Mouse (Mus musculus): Measurements from ENCODE around the gene Antxrl.

Antxrl gene

DNA sequence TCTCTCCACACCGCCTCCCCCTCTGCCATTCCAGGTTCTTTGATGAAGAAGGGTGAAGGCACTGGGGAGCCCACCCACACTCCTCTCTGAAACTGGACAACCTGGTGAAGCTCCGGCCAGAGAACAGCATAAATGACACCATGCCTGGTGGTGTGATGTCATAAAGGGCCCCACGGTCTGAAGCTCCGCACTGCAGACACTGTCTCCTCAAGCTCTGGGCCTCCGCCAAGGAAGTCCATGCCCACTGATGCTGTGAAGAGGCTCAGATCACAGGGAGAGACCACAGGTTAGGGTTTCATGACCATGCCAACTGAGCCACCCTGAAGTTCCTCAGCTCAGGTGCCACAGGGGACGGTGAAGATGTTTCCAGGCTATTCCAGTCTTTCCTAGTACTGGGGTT lies at the start of gene Antxrl:
Gene Antxrl, plus strand, starts transcription at position 192 of the 400 bp plus-strand sequence.
- no peak for DNase-seq (ENCODE audit: low spot score)

DNA sequence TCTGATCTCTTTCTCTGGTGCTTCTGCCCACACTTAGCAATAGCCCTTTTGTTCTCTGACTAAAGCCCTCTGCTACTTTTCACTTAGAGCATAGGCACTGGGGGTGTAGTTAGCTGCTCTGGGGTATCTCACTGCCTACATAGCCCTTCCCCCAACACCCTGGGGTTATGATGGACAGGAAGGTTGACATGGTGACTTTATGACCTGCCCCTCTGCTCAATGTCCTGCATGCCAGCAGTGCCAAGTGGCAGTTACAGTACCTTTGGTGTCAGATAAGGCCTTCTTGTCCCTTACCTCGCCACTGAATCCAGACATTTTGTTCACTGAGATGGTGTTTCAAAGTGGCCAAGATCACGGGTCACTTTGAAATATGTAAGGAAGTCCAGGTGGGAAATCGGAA lies 37.4 kb upstream of the Antxrl start, which contains the start of gene Gm30083:
Gene Gm30083, minus strand, starts transcription at position 120 of the 400 bp plus-strand sequence.
- DNase-seq (ENCODE audit: low spot score): no peak

DNA sequence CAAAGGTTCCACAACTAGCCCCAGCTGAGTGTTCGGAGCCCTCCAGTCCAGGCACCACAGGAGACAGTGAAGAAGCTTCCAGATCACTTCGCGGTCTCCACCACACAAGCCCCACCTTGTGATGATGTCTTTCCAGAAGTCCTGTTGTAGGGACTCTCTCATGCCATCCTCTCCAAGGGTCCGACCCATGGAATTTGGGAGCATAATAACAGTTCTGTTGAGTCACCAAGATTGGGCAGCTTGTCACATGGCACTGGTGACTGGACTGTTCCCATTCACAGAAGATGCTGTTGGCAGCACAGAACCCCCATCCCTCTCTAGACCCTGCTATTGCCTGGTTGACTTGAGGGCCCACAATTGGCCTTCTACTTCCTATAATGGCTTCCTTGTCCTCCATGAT lies 36.1 kb upstream of the Antxrl start, which contains the start of gene Gm5460:
Gene Gm5460, plus strand, starts transcription at position 378 of the 400 bp plus-strand sequence.
- DNase-seq (ENCODE audit: low spot score): no peak

DNA sequence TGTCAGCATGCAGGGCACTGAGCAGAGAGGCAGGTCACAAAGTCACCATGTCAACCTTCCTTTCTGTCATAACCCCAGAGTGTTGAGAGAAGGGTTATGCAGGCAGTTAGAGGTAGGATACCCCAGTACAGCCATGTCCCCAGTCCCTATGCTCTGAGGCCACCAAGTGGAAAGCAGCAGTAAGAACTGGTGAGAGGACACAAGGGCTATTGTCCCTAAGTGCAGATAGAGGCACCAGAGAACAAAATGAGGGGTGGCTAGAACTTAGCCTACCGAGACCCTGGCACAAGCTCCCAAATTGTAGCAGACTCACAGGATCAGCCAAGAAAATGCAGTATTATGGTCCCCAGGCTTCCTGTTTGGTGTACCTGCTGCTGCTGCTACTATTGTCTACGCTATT lies 35.6 kb upstream of the Antxrl start:
- no peak for DNase-seq (ENCODE audit: low spot score)

DNA sequence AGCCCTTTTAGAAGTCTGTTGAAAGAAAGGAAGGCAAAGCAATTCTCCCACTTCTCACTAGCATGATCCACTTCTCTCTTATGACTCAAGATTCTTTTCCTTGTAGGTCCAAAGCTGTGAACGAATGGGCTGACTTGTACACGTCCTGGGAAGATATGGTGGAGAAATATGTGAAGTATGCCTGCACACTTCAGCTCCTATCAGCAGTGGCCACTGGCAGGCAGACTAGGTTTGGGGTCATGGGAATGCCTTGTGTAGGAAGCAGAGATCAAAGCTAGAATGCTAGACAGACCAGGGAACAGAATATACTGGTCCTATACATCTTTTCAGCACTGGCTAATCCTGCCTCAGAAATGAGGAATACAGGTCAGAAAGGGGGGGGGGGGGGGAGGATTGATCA lies 25.8 kb upstream of the Antxrl start:
- no peak for DNase-seq (ENCODE audit: low spot score)

DNA sequence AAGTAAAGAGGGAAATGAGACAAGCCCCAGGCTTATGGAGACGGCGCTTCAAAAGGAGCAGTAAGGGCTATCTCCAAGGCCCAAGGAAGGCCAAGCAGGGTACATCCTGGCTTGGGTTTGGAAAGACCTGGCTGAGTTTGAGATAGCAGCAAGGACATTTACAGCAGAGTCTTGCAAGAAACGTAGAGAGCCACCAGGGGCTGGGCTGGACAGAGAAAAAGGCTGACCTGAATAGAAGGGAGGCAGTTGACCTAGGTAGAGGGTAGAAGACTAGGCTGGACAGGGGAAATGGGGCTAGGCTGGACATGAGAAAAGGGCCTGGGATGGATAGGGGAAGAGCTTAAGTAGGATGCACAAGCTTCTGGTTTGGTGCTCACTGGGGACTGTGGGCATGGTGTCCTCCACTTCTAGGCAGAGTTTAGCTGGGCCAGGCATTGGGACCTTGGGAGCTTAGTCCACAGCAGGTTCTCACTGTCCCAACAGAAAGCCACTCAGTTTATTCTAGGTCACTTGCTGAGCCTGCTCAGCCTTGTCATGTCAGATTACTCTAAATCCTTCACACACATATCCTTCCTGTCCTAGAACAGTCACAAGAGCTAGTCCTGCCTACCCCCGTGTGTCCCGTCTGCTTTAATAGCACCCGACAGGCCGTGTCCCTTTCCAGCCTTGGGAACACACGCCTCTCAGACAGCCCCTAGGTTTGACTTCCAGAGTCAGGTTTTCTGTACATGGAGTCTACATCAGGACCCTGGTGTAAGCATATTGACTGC lies 18.5 kb upstream of the Antxrl start:
- DNase-seq (ENCODE audit: low spot score): no peak

DNA sequence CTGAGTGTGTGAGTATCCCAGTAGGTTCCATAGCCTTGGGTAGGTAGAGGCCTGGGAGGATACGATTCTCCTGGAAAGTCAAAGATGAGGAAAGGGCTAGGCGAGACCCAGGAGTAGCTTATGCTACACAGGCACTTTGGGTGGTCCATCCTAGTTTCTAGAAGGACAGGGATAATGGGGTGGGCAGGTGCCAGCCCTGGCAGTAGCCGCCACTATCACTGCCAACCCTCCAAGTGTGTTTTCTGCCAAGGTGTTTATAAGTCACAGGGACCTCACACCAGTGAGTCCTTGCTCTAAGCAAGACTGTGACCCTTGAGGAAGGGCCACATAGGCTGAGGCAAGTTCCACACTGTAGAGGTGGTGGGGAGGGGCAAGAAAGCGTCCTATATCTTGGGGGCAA lies 11.3 kb upstream of the Antxrl start:
- DNase-seq (ENCODE audit: low spot score): no peak

DNA sequence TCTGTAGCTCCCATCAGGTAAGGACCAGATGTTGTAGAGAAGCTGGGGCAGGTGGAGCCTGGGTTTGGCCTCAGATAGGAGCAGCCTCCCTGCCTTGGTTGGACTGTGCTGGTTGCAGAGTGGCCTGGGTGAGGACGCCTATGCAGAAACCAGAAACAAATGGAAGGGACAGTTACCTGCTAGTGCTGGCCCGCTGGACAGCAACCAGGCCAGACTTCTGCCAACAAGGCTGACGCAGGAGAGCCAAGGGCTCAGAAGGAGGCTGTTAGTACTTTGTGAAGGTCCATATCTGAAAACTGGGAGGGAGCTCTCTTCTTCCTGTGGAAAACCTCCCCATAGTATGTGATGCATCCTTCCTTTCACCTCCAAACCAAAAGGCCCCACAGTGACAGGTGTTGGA lies 9.2 kb upstream of the Antxrl start:
- no peak for DNase-seq (ENCODE audit: low spot score)

DNA sequence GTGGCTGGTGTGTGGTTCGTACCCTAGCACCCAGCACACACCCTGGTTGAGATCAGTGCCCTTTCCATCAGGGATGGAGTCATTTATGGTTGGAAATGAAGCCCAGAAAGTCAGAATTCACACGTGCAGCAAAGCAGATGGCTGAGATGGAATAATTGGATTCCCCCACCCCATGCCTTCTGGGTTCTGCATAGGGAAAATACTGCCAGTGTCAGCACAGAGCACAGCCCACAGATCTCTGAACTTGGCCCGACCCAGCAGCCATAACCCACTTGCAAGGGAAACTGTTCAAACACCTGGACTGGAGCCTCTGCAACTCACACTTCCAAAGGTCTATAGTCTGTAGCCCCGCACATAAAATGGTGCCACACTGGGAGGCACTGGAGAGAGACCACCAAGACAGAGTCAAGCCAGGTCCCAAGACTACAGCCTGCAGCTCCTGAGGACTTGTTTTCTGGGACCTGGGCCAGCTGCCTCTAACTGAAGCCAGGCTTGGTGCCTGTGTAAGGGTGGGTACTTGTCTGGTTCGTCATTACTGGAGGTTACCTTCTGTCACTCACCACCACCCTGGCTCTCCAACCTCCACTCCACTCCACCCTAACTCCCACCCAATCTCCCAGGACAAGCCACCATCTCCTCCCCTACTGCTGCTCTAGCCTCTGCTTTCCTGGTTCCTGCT lies 2.3 kb upstream of the Antxrl start:
- no peak for DNase-seq (ENCODE audit: low spot score)

DNA sequence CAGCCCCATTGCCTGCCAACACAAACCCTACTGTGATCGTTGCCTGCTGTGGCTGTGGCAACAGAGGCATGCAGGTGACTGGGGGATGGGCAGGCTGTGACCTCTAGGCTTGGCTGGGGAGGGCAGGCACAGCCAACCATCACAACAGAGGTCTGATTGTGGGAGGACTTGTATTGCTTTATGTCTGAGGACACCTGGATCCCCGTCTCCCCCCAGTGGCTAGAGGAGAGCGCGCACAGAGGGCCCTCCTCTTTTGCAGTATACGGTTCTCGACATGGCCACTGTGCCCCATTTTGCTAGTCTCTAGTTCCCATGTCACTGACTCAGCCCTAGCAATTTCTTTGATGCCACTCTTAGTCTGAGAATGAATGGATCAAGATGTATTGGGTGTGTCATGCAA lies 19.2 kb downstream of the Antxrl start:
- DNase-seq (ENCODE audit: low spot score): peak; percentile 36

DNA sequence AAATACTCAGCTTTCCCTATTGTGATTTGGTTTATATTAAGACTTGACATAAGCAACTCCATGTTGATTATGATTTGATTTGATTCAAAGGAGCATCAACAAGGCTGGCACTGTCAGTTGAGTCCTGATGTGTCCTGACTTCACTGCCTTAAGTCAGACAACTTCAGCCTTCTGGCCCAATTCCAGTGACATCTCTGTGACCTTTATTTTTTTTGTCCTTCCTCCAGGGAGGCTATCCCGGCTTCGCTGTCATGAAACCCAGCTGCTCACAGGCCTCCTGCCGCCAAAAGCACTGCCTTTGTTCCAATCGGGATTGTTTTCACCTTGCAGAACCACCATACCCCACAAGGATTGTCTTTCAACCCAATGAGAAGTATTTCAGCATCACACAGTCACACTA lies 22.8 kb downstream of the Antxrl start:
- no peak for DNase-seq (ENCODE audit: low spot score)

DNA sequence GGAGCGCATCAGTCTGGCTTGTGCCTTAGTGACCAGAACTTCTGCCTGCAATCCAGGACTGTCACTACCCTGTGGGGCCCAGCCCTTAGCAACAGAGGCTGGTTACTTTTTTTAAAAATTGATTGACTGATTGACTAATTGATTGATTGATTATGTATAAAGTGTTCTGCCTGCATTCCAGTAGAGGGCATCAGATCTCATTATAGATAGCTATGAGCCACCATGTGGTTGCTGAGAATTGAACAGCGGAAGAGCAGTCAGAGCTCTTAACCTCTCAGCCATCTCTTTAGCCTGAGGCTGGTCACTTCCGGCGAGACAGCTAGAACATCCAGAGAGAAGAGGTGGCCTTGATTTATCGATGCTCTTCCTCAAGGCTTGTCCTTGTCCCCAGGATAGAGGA lies 24.7 kb downstream of the Antxrl start:
- DNase-seq (ENCODE audit: low spot score): peak; percentile 8

DNA sequence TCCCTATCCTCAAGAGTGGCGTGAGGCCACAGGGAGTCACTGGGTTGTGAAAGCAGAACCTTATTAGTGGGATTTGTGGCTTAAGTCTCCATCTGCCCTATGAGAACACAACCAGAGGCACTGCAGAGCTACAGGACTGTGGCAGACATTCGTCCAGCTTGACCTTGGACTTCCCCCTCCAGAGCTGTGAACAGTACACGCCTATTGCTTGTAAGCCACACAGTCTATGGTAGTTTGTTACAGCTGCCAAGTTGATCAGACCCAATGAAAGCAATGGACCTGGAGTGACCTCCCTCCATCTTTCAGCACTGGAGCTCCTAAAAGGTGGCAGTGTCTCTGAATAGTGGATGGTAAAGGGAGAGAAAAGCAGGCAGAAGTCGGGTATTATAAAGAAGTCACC lies 25.8 kb downstream of the Antxrl start:
- DNase-seq (ENCODE audit: low spot score): no peak

DNA sequence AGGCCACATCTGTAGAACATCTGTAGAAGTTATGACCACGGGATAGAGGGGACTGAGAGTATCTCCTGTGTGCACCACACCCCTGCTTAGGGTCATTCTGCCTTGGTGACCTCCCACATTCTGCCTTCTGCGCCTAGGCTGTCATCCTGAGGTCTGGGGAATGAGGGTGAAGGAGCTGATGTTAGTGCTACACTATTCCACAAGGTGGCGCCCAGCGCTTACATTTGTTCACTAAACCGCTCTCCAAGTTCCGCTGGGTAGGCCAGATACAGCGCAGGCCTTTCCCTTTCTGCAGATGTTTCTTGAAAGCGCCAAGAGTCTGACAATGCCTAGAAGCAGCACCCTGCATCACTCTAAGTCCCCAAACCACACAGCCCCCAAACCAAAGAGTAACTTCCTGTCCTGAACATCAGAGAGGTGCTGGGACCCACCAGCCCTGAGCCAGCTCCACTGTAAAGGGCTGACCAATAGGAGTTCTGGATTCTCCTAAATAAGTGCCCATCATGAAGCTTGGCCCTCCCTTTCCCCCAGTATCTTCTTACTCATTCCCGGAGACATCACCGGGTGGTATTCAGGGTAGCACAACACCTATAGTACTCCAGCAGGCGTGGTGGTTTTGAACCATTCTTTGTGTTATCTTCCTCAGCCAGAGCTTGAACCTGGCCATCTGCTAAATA lies 28.0 kb downstream of the Antxrl start:
- DNase-seq (ENCODE audit: low spot score): peak; percentile 94

DNA sequence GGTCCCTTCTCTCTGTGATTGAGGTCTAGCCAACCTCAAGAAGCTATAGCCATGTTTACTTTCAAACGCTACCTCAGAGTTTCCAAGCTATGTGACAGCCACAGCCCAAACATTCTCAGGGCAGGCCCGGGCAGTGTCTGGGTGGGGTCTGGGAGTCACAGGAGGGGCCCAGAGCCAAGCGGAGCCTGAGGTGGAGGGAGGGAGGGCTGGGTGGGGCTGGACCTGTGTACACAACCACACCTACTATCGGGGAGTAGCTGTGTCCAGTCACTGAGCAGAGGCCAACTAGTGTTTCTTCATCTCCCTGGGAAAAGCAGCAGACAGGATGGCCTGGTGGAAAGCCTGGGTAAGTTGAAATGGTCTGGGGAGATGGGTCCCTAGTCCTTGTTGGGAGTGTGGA lies 33.2 kb downstream of the Antxrl start, which contains the start of gene Anxa8:
Gene Anxa8, plus strand, starts transcription at position 251 of the 400 bp plus-strand sequence.
- no peak for DNase-seq (ENCODE audit: low spot score)

DNA sequence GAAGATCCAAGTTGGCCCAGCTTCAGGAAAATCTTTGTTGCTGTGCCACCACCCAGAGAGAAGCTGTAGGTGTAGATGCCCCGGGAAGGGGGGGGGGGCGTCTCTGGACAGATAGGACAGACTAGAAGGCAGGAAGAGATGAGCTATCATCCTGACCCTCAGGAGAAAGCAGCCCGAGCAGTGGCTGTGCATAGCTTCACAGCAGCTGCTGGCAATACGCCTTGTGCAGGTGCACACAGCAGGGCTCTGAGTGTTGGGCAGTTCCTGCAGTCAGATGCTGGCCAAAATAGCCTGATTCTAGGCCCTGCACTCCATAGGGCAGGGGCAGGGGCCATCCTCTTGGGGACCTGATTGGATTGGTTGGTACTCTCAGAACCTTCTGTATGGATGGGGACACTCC lies 34.3 kb downstream of the Antxrl start:
- no peak for DNase-seq (ENCODE audit: low spot score)

DNA sequence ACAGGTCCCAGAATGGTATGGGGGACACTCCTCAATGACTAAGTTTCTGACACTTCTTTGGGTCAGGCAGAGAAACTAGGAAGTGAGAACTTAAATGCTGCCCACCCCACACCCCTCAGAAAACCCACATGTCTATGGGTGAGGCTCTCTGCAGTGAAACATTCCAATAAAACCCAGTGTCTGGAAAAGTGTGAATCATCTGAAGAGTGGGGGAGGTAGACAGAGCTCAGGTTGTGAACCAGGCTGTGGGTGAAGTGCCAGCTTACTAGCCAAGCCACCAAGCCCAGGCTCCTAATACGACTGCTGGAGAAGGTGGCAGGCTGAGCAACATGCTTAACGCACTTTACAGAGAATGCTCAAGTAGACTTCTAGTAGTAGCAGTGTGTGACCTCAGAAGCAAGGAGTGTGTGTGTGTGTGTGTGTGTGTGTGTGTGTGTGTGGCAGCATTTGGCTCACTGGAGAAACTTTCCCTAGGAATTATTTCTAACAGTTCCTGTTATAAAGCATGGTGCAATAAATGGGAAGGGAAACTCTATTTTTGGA lies 35.4 kb downstream of the Antxrl start:
- DNase-seq (ENCODE audit: low spot score): no peak

DNA sequence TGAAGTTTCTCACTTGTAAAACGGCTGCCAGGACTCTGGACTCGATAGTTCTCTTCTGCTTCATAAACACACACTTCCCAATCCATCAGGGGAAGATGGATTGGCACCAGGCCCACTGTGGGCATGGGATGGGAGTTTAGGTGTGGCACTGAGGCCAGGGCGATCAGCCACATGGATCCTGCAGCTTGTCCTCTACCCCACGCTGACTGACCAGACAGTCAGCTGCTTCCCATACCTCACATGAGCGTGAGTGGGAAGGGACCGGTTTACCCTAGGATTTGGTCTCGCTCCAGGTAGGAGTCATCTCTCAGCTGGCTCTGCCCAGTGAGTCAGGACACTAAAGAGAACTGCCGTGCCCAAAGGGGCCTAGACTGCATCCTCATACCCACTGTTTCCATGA lies 37.3 kb downstream of the Antxrl start:
- DNase-seq (ENCODE audit: low spot score): no peak

DNA sequence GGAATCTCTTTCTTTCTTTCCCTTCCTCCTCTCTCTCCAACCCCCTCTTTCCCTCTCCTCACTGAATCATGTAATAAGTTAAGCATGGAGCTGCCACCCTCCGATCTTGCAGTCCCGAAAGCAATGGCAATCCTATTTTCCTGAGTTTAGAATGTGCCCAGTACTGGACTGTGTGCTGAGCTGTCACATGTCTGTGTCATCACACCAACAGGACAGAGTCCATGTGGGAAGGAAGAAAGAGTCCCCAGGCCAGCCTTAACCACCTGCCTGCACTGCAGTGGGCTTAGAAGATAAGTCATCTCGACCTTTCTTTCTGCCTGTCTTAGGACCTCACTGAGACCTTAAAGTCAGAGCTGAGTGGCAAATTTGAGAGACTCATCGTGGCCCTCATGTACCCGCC lies 39.0 kb downstream of the Antxrl start:
- DNase-seq (ENCODE audit: low spot score): no peak

DNA sequence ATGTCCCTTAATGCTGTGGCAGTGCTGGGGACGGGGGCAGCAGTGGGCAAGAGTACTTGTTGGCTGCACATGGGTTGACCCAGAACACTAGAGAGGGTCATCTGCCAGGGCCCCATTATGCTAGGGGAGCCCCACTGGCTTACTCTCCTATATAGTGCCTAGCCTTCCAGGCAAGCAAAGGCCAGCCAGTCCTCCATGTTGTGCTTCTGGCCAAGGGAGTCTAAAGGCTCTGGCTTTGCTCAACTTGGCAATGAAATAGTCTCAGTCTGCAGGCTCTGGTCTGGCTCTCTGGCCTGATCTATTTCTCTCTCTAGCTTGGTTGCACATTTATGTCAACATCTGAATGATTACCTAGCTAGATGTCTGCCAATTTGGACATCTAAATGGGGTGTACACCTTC lies 40.3 kb downstream of the Antxrl start:
- DNase-seq (ENCODE audit: low spot score): no peak

DNA sequence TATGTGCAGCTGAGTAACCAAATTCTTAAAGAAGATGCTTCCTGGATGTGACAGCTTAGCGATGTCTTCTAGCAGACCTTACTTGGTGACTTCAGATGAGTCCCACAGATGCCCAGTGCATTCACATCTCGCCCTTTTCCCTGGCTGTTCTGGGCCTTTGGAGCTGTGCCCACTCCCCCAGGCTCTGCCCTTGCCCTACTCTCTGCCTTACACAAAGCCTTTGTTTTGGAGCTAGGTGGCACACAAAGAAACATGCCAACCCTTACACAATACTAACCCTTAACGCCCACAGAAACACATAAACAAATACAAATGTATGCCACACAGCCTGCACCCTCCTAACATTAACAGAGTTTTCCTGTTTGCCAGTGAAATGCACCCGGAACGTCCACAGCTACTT lies 43.7 kb downstream of the Antxrl start:
- DNase-seq (ENCODE audit: low spot score): no peak

DNA sequence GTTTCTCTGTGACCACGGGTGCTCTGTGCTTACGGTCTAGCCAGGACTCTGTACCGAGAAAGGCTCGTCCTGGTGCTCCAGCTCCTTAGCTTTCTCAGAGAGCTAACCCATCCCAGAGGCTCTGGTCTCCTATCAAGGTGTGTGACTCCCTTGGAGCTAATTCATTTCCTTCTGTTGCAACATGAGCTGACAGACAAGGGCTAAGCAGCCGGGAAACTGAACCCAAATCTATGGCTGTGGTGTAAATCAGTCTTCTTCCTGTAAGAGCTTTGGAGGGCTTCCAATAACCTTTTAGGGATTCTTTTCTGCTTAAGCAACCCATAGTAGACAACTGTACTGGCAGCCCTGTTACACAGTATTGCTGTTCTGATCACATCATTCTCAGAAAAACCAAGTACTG lies 50.1 kb downstream of the Antxrl start, which contains the start of gene A630023A22Rik:
Gene A630023A22Rik, minus strand, starts transcription at position 154 of the 400 bp plus-strand sequence.
- no peak for DNase-seq (ENCODE audit: low spot score)

DNA sequence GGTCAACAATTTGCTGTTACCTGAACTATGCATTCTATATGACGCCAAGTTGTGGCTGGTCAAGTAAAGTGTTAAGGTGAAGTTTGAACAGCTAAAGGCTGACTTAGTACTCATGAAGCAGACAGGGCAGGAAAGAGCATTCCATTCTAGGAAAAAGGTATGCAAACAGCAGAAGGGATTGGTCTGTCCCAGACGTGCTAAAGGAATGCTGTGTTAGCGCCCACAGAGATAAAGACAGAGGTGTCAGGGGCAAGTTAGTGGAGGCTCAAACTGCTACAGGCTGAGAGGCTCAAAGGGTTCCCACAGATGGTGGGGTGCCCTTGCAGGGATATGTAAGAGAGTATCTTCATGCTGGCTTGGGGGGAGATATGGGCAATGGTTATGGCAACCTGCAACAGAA lies 51.3 kb downstream of the Antxrl start:
- no peak for DNase-seq (ENCODE audit: low spot score)
